Mouse (Mus musculus) liver, embryonic 15.5 days (tissue): ENCODE measurements at regions not wholly inside any gene's neighbourhood (a gene's known extent, or its start where the extent isn't known, plus 50 kb on each side); places are given as distances from the start of the nearest gene placed in this dataset.

Experiments used
- ATAC-seq: fragments of 200-750 bp; cut with Nextera tagmentation; 2 replicates; pipeline ENCODE4 v1.8.0; 2017; ENCODE audit warnings: moderate number of reproducible peaks, mild to moderate bottlenecking, moderate library complexity; ENCODE audit not compliant: insufficient read depth
- H3K27ac ChIP-seq: fragments of 300-500 bp; sonication (generic); replicated peaks from 2 replicates; pipeline ENCODE4 v1.5.1; 2015; ENCODE audit warnings: mild to moderate bottlenecking, inconsistent platforms
- H3K27me3 ChIP-seq: fragments of 300-500 bp; sonication (generic); 2 replicates; pipeline ENCODE4 v1.6.1; 2015; ENCODE audit warnings: mild to moderate bottlenecking, inconsistent platforms
- H3K36me3 ChIP-seq: fragments of 300-500 bp; sonication (generic); replicated peaks from 2 replicates; pipeline ENCODE4 v1.6.1; 2015; ENCODE audit warnings: moderate library complexity, mild to moderate bottlenecking, inconsistent platforms
- H3K4me1 ChIP-seq: fragments of 300-500 bp; sonication (generic); replicated peaks from 2 replicates; pipeline ENCODE4 v1.6.1; 2015; ENCODE audit warnings: inconsistent platforms
- H3K4me2 ChIP-seq: fragments of 300-500 bp; sonication (generic); 2 replicates; pipeline ENCODE4 v1.6.1; 2015; ENCODE audit warnings: moderate library complexity, mild to moderate bottlenecking, inconsistent platforms
- H3K4me3 ChIP-seq: fragments of 300-500 bp; sonication (generic); replicated peaks from 2 replicates; pipeline ENCODE4 v1.5.1; 2015; ENCODE audit warnings: mild to moderate bottlenecking, inconsistent platforms
- H3K9ac ChIP-seq: fragments of 300-500 bp; sonication (generic); 2 replicates; pipeline ENCODE4 v1.6.1; 2015; ENCODE audit warnings: moderate library complexity, mild to moderate bottlenecking, inconsistent platforms
- H3K9me3 ChIP-seq: fragments of 300-500 bp; sonication (generic); replicated peaks from 2 replicates; pipeline ENCODE4 v1.6.1; 2016; ENCODE audit warnings: inconsistent platforms
- WGBS: fragments of 180-500 bp; shearing (Covaris S2); methylation state at CpG from one replicate; pipeline ENCODE4 v1.1.7; 2015; ENCODE audit warnings: mixed read lengths; ENCODE audit not compliant: insufficient replicate concordance; 5-methylcytosine and 5-hydroxymethylcytosine counted together

DNA sequence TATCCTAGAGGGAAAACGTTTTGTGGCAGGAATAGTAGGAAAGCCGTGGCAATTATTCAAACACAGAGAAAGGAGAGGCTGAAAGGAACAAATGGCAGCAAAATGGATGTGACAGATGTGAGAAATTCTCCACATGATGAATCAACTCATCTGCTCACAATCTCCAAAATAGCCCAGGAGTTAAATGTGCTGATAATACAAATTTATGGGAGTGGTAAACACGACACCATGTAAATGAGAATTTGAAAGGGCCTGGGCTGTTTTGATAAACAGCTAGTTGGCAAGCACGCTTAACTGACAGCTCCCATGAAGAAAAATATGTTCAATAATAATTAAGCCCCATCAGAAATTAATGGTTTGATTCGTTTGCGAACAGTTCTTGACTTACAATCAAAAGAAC is 413.9 kb upstream of the Cdh9 start:
- no peaks in the 10 kb centered on the region for H3K27me3 ChIP-seq
- no peaks in the 10 kb centered on the region for H3K36me3 ChIP-seq
- peak overlapping the region; percentile 83 for H3K27ac ChIP-seq
- peak; percentile 84 for ATAC-seq
- H3K4me2 ChIP-seq = peak overlapping the region; percentile 42
- H3K9me3 ChIP-seq = no peaks in the 10 kb centered on the region
- 38% methylated on average over 6 of the region's 6 CpGs for WGBS
- H3K9ac ChIP-seq = no peak overlapping the region
- H3K4me3 ChIP-seq = no peak overlapping the region
- peaks cover 22% of the 10 kb centered on the region for H3K4me1 ChIP-seq

- peak; percentile 64 for ATAC-seq
- peak overlapping the region; percentile 83 for H3K27ac ChIP-seq
- no peaks in the 10 kb centered on the region for H3K36me3 ChIP-seq
- H3K4me1 ChIP-seq = peaks cover 22% of the 10 kb centered on the region
- H3K9me3 ChIP-seq = no peaks in the 10 kb centered on the region
- no peak overlapping the region for H3K4me3 ChIP-seq
- H3K4me2 ChIP-seq = 0 out of 2 replicates have a peak overlapping the region, but pooled peaks have one; percentile 18
- no peaks in the 10 kb centered on the region for H3K27me3 ChIP-seq
- no peak overlapping the region for H3K9ac ChIP-seq
- 40% methylated on average over 1 of the region's 1 CpGs for WGBS
Measured at GRCm38 (mm10) chr15:16315085-16315484, 413.5 kb upstream of the Cdh9 start.

DNA sequence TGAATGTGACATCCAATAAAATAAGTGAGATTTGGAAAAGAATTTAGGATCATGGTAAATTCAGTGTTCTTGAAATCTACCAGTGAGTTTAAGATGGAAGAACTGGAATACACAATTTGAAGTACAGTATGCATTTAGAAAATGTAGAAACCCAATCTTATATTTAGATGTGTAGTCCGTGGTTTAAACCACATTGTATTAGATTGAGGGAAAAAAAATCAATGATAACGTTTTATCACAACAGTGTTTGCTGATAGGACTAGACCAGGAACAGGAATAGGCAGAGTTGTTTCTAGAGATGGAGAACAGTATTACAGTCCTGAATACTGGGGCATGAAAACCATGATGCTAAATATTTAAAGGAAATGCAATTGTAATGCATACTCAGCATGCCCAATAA is 402.2 kb upstream of the Cdh9 start:
- H3K9ac ChIP-seq = no peak overlapping the region
- H3K9me3 ChIP-seq = no peaks in the 10 kb centered on the region
- ATAC-seq = no peak
- H3K36me3 ChIP-seq = no peaks in the 10 kb centered on the region
- H3K4me3 ChIP-seq = no peak overlapping the region
- no peaks in the 10 kb centered on the region for H3K27me3 ChIP-seq
- WGBS = 45% methylated on average over 2 of the region's 2 CpGs
- H3K4me2 ChIP-seq = no peak overlapping the region
- H3K27ac ChIP-seq = no peak overlapping the region
- H3K4me1 ChIP-seq = no peaks in the 10 kb centered on the region
